Mouse (Mus musculus): ENCODE measurements around the gene Rps27l.

The Rps27l gene

DNA sequence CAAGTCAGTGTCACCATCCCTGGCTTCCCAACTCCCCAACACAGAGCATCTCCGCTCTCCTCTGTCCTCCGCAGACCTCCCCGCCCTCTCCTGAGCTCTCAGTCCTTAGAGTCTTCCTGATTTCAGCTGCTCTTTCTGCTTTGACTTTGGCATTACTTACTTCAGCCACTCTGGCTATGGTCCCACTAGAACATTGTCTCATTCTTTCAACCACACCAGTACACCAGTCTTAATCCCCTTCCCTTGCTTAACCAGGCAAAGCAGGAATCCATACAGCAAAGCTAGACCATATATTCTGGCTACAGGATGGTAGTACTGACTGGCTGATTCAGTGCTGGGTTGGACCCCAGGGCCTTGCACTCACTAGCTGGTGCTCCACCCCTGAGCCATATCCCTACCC lies 11.6 kb downstream of the Rps27l start:
- H3K4me3 ChIP-seq (replicated peaks; ENCODE audit: low read length), result no peak overlapping the region
- no peaks in the 10 kb centered on the region for H3K4me1 ChIP-seq (replicated peaks; ENCODE audit: low read depth, low read length)
- TF ChIP-seq POU5F1 (IDR thresholded peaks at IDR 0.05; ENCODE audit: borderline replicate concordance, low read length) (no peak), NANOG (IDR thresholded peaks at IDR 0.05; ENCODE audit: borderline replicate concordance, low read length) (no peak), CTCF (conservative IDR thresholded peaks at IDR 0.05; ENCODE audit: low read length) (no peak)
- H3K36me3 ChIP-seq (ENCODE audit: insufficient read depth, low read length), result no peaks in the 10 kb centered on the region
- H3K9me3 ChIP-seq (ENCODE audit: low read length), result no peaks in the 10 kb centered on the region
- no peaks in the 10 kb centered on the region for H3K27me3 ChIP-seq (ENCODE audit: insufficient read depth, low read length)

DNA sequence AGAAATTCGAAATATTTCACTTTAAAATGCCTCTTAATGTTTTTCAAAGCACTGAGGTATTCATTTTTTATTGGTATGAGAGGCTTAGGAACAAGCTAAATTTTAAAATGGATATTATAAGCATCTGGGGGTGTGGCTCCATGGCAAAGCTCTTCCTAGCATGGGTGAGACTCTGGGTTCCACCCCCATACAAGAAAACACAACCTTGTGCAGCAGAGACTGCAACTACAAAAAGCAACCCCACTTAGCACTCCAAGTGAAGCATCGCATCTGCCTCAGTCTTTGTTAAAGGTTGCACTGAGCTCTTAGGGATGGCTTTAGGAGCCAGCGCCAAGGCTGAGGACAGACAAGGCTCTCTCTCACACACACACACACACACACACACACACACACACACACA lies 15.6 kb downstream of the Rps27l start:
- Histone ChIP-seq H3K4me1 (replicated peaks; ENCODE audit: low read depth, low read length) (no peaks in the 10 kb centered on the region), H3K36me3 (ENCODE audit: insufficient read depth, low read length) (no peaks in the 10 kb centered on the region), H3K9me3 (ENCODE audit: low read length) (no peaks in the 10 kb centered on the region), H3K4me3 (replicated peaks; ENCODE audit: low read length) (no peak overlapping the region), H3K27me3 (ENCODE audit: insufficient read depth, low read length) (no peaks in the 10 kb centered on the region)
- no peak for TF ChIP-seq NANOG (IDR thresholded peaks at IDR 0.05; ENCODE audit: borderline replicate concordance, low read length)
- TF ChIP-seq POU5F1 (IDR thresholded peaks at IDR 0.05; ENCODE audit: borderline replicate concordance, low read length), result no peak
- no peak for TF ChIP-seq CTCF (conservative IDR thresholded peaks at IDR 0.05; ENCODE audit: low read length)

DNA sequence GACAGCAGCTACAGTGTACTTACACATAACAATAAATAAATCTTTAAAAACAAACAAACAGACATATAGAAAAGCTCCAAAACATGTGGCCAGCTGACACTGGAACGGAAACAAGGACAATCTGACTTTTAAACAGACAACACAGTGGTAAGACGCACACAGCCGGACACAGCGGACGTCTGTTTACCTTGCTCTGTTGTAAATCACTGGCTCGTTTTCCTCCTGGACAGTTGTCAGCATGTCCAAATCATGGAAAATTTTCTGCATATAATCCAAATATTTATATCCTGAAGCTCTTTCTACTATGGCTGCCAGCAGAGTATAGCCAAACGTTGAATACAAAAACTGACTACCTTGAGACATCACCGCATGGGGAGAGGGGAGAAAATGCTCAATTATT lies 21.6 kb downstream of the Rps27l start:
- Histone ChIP-seq H3K27me3 (ENCODE audit: insufficient read depth, low read length) (no peaks in the 10 kb centered on the region), H3K9me3 (ENCODE audit: low read length) (no peaks in the 10 kb centered on the region), H3K4me3 (replicated peaks; ENCODE audit: low read length) (no peak overlapping the region), H3K4me1 (replicated peaks; ENCODE audit: low read depth, low read length) (no peaks in the 10 kb centered on the region), H3K36me3 (ENCODE audit: insufficient read depth, low read length) (no peaks in the 10 kb centered on the region; the same call in 1 of the 2 replicates)
- TF ChIP-seq NANOG (IDR thresholded peaks at IDR 0.05; ENCODE audit: borderline replicate concordance, low read length) (no peak), CTCF (conservative IDR thresholded peaks at IDR 0.05; ENCODE audit: low read length) (no peak), POU5F1 (IDR thresholded peaks at IDR 0.05; ENCODE audit: borderline replicate concordance, low read length) (no peak)

DNA sequence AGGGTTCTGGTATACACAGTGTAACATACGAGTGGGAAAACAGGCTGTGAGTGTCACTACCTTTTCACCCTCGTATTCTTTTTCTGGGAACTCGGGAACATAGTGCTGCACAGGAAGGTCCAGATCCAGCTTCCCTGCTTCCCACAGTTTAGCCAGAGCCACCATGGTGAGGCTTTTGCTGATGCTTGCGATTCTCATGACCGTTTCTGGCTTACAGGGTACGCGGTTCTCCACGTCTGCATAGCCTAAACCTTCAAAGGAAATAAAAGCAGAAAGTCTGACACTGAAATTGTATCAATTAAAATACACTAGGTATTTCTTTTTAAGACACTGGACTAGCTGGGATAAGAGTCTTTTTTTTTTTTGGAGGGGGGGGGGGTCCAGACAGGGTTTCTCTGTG lies 25.2 kb downstream of the Rps27l start:
- no peaks in the 10 kb centered on the region for H3K27me3 ChIP-seq (ENCODE audit: insufficient read depth, low read length)
- H3K4me1 ChIP-seq (replicated peaks; ENCODE audit: low read depth, low read length), result peaks cover 11% of the 10 kb centered on the region
- H3K4me3 ChIP-seq (replicated peaks; ENCODE audit: low read length), result no peak overlapping the region
- TF ChIP-seq NANOG (IDR thresholded peaks at IDR 0.05; ENCODE audit: borderline replicate concordance, low read length) (no peak), POU5F1 (IDR thresholded peaks at IDR 0.05; ENCODE audit: borderline replicate concordance, low read length) (no peak), CTCF (conservative IDR thresholded peaks at IDR 0.05; ENCODE audit: low read length) (no peak)
- no peaks in the 10 kb centered on the region for H3K9me3 ChIP-seq (ENCODE audit: low read length)
- no peaks in the 10 kb centered on the region; the same call in 1 of the 2 replicates for H3K36me3 ChIP-seq (ENCODE audit: insufficient read depth, low read length)

DNA sequence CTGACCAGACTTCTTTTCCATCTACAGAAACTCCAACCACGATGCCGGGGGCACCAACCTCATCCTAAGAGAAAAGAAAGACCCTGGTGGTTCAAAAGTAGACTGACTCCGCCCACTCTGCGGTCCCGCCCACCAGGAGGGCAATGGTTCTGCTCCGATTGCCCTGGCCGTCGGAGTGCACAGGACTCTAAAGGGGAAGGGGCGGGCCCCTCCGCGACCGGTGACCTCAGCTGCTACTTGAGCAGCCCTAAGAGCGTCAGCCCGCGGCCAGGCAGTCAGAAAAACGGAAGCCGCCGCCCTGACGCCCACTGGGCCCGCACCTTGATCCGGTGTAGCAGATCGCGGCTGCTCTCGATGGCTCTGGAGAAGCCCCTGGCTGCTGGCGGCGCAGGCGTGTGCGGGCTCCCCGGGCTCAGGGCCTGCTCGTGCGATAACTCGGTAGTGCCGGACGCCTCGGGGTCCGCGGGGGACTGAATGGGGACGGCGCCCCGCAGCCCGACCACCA lies 28.9 kb downstream of the Rps27l start:
- TF ChIP-seq POU5F1 (IDR thresholded peaks at IDR 0.05; ENCODE audit: borderline replicate concordance, low read length) (no peak), CTCF (conservative IDR thresholded peaks at IDR 0.05; ENCODE audit: low read length) (no peak), NANOG (IDR thresholded peaks at IDR 0.05; ENCODE audit: borderline replicate concordance, low read length) (no peak)
- no peaks in the 10 kb centered on the region; the same call in 1 of the 2 replicates for H3K27me3 ChIP-seq (ENCODE audit: insufficient read depth, low read length)

DNA sequence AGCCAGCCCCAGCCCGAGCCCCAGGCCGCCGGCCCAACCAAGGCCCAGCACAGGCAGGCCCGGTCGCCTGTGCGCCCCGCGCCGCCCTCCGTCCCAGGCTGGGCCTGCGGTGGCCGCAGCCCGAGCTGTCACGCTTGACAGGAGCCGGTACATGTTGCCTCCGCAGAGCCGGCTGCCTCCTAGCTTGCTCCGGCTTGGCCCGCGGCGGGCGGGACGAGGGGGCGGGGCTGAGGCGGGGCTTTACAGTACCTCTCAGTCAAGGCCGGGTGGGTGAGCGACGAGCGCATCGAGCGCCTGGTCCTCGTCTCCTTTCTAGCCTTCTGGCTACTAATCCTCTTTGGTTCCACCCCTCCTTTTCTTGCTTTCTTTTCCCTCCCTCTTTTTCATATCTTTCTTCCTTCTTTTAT lies 29.4 kb downstream of the Rps27l start, which contains the start of gene Lactb:
Gene Lactb (minus strand): TSS at position 246 of the 407 bp plus-strand sequence.
- Histone ChIP-seq H3K36me3 (ENCODE audit: insufficient read depth, low read length) (no peaks in the 10 kb centered on the region), H3K27me3 (ENCODE audit: insufficient read depth, low read length) (no peaks in the 10 kb centered on the region; the same call in 1 of the 2 replicates), H3K4me1 (replicated peaks; ENCODE audit: low read depth, low read length) (peaks cover 24% of the 10 kb centered on the region), H3K9me3 (ENCODE audit: low read length) (no peaks in the 10 kb centered on the region), H3K4me3 (replicated peaks; ENCODE audit: low read length) (peak within 1 kb of the TSS; percentile 100)
- no peak for TF ChIP-seq NANOG (IDR thresholded peaks at IDR 0.05; ENCODE audit: borderline replicate concordance, low read length)
- no peak for TF ChIP-seq POU5F1 (IDR thresholded peaks at IDR 0.05; ENCODE audit: borderline replicate concordance, low read length)
- TF ChIP-seq CTCF (conservative IDR thresholded peaks at IDR 0.05; ENCODE audit: low read length), result no peak

More for the DNA sequence above, 28.9 kb downstream of the Rps27l start:
- Histone ChIP-seq H3K4me1 (replicated peaks; ENCODE audit: low read depth, low read length) (peaks cover 24% of the 10 kb centered on the region), H3K9me3 (ENCODE audit: low read length) (no peaks in the 10 kb centered on the region), H3K36me3 (ENCODE audit: insufficient read depth, low read length) (no peaks in the 10 kb centered on the region; the same call in 1 of the 2 replicates), H3K4me3 (replicated peaks; ENCODE audit: low read length) (peak overlapping the region; percentile 100)

DNA sequence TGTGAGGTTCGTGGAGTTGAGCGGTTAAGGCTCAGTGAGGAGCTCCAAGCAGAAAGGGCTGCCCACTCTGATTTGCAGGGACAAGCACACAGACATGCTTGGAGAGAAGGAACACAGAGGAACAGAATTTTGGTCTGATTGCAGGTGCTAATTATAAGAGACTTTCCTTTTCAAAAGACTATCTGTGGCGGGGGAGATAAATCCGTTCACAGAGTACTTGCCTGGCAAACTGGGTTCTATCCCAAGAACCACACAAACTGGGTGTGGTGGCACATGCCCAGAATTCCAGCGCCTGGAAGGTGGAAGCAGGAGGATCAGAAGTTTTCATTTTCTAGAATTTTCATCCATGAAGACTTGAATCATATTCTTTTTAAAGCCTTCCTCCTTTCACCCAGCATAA lies 31.2 kb downstream of the Rps27l start:
- H3K4me3 ChIP-seq (replicated peaks; ENCODE audit: low read length), result peak overlapping the region; percentile 7; the same call in 1 of the 2 replicates
- no peak for TF ChIP-seq NANOG (IDR thresholded peaks at IDR 0.05; ENCODE audit: borderline replicate concordance, low read length)
- no peak for TF ChIP-seq POU5F1 (IDR thresholded peaks at IDR 0.05; ENCODE audit: borderline replicate concordance, low read length)
- no peak for TF ChIP-seq CTCF (conservative IDR thresholded peaks at IDR 0.05; ENCODE audit: low read length)

DNA sequence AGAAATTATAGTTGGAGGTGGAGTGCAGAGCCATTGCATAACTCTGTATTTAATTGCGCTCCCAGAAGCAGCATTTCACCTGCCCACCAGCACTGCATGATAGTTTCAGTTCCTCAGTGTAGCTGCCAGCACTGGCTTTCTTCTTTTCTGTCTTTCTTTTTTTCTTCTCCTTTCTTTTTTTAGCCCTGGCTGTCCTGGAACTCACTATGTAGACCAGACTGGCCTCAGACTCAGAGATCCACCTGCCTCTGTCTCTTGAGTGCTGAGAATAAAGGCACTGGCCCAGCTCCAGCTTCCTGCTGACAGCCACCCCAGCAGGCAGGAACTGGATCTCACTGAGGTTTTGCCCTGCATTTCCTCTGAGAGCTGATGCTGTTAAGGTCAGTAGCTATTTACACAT lies 32.1 kb downstream of the Rps27l start:
- H3K4me3 ChIP-seq (replicated peaks; ENCODE audit: low read length), result no peak overlapping the region
- TF ChIP-seq CTCF (conservative IDR thresholded peaks at IDR 0.05; ENCODE audit: low read length), result no peak
- TF ChIP-seq POU5F1 (IDR thresholded peaks at IDR 0.05; ENCODE audit: borderline replicate concordance, low read length), result no peak
- no peak for TF ChIP-seq NANOG (IDR thresholded peaks at IDR 0.05; ENCODE audit: borderline replicate concordance, low read length)
- peaks cover 24% of the 10 kb centered on the region for H3K4me1 ChIP-seq (replicated peaks; ENCODE audit: low read depth, low read length)

More for the DNA sequence above, 31.2 kb downstream of the Rps27l start:
- H3K36me3 ChIP-seq (ENCODE audit: insufficient read depth, low read length), result no peaks in the 10 kb centered on the region
- H3K9me3 ChIP-seq (ENCODE audit: low read length), result no peaks in the 10 kb centered on the region
- H3K27me3 ChIP-seq (ENCODE audit: insufficient read depth, low read length), result no peaks in the 10 kb centered on the region; the same call in 1 of the 2 replicates
- peaks cover 24% of the 10 kb centered on the region for H3K4me1 ChIP-seq (replicated peaks; ENCODE audit: low read depth, low read length)

DNA sequence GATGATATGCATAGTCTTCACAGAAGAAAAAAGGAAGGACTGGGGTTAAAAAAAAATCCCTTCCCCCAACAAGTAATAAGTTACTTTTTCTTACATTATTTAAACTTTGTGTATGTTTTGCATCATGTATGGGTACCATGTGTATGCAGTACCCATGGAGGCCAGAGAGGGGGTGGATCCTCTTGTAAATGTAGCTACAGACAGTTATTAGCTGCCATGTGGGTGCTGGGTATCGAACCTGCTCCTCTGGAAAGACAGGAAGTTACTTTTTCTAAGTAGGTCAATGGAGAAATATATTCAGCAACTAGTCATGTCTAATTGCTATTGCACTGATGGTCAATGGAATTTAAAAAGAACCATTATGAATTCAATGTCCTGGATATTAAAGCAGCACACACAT lies 32.6 kb downstream of the Rps27l start:
- TF ChIP-seq NANOG (IDR thresholded peaks at IDR 0.05; ENCODE audit: borderline replicate concordance, low read length) (no peak), POU5F1 (IDR thresholded peaks at IDR 0.05; ENCODE audit: borderline replicate concordance, low read length) (no peak), CTCF (conservative IDR thresholded peaks at IDR 0.05; ENCODE audit: low read length) (no peak)
- H3K9me3 ChIP-seq (ENCODE audit: low read length), result no peaks in the 10 kb centered on the region
- no peaks in the 10 kb centered on the region for H3K36me3 ChIP-seq (ENCODE audit: insufficient read depth, low read length)
- H3K4me1 ChIP-seq (replicated peaks; ENCODE audit: low read depth, low read length), result peaks cover 24% of the 10 kb centered on the region
- no peaks in the 10 kb centered on the region; the same call in 1 of the 2 replicates for H3K27me3 ChIP-seq (ENCODE audit: insufficient read depth, low read length)
- no peak overlapping the region for H3K4me3 ChIP-seq (replicated peaks; ENCODE audit: low read length)

More for the DNA sequence above, 32.1 kb downstream of the Rps27l start:
- Histone ChIP-seq H3K27me3 (ENCODE audit: insufficient read depth, low read length) (no peaks in the 10 kb centered on the region; the same call in 1 of the 2 replicates), H3K9me3 (ENCODE audit: low read length) (no peaks in the 10 kb centered on the region), H3K36me3 (ENCODE audit: insufficient read depth, low read length) (no peaks in the 10 kb centered on the region)
